Mouse (Mus musculus) T-helper 2 cell (primary cell): ENCODE data around the gene Pcyox1.
"Not testable (repeated sequence)": the region's sequence is repeated elsewhere in the genome, so short reads cannot be mapped to it uniquely, and the experiment has no call there.

Experiments used
- in situ Hi-C: fragments of 300-600 bp; cut with MboI, MseI; formaldehyde crosslinking; loops from one replicate; pipeline ENCODE4 v1.15.1; 2025; ENCODE audit warnings: high pct_unique_total_duplicates

The Pcyox1 gene

DNA sequence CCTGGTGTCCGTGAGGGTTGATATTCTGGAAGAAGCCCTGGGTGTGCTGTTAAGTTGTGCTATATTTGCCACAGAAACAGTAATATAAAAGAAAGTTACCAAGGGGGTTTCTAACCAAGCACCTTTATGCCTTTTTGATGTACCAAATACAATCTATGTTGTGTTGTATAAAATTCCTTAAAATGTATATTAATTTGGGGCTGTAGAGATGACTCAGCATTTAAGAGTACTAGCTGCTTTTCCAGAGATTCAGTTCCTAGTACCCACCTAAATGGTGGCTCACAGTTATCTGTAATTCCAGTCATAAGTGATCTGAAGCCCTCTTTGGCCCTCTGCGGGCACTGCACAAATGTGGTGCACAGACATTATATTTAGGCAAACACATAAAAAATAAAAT is 30.1 kb downstream of the Pcyox1 start:
- in situ Hi-C loops: loop anchor here (5.0 kb wide), 1 partner anchor 35 kb away; the partner anchor contains the start of gene Tia1

DNA sequence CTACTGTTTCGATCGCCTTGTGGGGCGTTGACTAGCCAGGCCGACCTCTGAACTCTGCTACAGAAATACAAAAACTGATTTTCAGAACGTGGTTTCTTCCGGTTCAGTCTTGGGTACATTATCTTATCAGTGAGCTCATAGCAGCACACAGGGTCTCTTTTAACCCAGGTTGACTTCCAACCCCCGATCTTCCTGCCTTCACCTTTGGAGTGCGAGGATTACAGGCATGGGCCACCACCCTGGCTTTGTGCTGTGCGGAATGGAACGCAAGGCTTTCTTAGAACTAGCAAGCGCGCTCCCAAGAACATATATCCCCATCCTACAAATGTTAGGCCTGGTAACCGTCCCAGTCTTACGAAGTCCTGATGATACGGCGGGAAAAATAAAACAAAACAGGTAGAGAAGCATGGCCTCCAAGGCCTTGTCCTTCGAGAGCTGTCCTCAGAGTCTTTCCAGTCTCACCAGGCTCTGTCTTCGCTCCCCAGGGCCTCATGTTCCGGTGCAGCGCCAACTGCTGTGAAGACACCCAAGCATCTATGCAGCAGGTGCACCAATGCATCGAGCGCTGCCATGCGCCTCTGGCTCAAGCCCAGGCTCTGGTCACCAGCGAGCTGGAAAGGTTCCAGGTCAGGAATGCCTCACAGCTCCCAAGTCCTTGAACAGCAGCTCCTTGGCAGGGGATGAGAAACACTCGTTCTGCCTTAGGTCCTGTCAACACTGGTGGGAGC is 30.7 kb downstream of the Pcyox1 start:
- in situ Hi-C loops: loop anchor here (5.0 kb wide), 1 partner anchor 36 kb away; the partner anchor contains the start of gene Tia1

DNA sequence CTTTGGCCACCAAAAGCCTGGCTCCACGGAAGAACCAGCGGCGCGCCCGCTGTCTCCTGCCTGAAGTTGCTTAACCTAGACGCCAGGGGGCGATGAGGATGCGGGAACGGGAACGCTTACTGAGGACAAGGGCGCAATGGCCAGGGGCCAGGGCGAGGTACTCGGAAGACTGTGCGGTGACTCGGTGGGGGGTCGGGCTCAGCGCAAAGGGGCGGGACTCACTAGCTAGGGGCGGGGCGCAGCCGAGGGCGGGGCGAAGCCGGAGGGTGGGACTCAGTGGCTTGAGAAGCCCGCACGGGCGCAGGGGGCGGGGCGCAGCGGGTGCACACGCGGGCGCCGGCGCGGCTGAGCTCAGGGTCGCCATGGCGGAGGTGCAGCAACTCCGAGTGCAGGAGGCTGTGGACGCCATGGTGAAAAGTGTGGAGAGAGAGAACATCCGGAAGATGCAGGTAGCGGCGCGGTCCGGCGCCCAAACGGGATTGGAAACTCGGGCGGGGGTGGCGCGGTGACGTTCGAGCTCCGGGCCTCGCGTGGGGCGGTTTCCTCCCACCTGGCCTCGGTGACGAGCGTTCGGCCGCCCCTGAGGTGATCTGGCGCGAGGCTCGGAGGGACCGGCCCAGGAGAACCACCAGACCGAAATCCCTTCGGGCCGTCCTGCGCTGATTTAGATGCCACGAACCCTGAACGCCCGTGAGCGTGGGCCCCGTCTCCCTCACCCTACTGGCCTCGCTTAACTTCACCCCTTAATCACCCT is 31.4 kb downstream of the Pcyox1 start, which contains the start of gene Fam136a:
Gene Fam136a (plus strand): TSS at position 276 of the 754 bp plus-strand sequence.
- in situ Hi-C loops: loop anchor here (5.0 kb wide), 1 partner anchor 37 kb away; the partner anchor contains the start of gene Tia1

DNA sequence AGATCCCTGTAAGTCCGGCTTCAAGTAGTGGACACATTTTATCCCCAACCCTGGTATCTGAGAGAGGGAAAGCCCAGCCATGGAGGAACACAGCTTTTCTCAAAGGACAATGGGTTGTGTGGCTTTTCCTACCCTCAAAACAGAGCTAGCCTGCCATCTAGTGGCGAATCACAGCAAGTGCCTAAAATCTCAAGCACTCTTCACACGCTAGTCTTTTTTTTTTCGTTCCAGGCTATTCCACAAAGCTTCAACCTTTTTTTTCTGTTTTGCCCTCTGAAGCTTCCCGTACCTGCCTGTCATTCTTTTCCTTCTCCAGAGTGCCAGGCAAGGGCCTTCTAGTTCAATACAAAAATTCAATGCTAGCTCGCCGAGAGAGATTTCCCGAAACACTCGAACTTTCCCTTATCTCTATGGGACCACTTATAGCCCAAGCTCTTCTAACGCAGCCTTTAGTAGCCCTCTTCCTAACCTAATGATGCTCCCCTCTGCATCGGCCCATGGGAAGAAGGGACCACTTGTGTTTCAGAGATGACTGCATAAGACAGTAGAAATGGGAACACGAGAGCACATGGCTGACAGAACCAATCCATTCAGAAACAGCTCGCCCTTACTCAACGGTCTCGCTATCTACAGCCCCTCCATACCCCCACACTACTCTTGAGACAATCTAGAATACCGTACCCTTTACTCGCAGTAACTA is 32.4 kb downstream of the Pcyox1 start:
- in situ Hi-C loops: loop anchor here (5.0 kb wide), 3 partner anchors 38 to 237 kb away; partner anchors contain the start of gene Tia1

DNA sequence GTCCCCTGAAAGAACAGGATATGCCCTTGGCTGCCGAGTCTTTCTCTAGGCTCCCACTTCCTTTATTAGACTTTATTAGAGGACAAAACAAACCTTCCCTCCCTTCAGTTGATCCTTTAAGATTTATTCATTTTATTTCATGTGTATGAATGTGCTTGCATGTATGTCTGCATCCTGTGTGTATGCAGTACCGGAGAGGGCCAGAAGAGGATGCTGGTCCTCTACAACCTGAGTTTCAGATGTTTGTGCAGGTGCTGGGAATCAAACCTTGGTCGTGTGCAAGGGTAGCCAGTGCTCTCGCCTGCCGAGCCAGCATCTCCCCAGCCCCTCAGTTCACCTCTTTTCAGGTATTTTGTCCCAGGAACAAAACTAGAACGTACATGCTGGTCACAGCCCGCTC is 35.6 kb downstream of the Pcyox1 start:
- in situ Hi-C loops: loop anchor here (5.0 kb wide), 2 partner anchors 39 to 234 kb away; no protein-coding TSS in a partner anchor

DNA sequence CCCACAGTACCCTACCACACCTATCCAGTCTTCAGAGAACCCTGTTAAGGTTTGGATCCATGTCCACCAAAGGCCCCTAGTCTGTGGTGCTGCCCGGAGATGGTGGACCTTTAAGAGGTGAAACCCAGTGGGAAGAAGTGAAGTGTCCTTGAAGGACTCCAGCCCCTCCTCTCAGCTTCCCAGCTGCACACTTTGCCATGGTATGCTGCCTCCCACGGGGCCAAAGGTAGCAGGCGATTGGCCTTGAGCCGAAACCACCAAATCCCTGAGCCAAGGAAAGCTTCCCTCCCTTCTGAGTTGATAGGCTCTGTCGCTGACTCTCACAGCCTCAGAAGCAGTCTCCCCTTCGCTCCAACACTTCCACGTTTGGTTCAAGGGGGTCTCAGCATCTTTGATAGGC is 36.3 kb downstream of the Pcyox1 start:
- in situ Hi-C loops: loop anchor here (5.0 kb wide), 2 partner anchors 38 to 233 kb away; no protein-coding TSS in a partner anchor

DNA sequence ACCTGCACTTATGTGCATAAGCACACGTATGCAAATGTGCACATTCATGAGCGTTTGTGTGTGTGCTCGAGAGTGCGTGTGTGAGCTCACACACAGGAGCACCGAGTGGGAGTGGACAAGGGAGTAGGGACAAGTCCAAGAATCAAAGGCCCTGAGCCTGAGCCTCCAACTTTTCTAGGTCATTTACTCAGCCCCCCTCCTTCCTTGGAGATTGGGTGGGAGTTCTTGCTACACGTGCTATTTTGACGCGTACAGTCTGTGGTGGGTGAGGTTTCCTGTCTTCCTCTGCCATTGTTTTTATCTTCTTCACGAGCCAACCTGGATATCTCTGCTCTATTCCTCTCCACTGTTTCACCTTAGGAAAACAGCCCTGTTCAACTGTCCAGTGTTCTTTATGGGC is 40.0 kb downstream of the Pcyox1 start:
- in situ Hi-C loops: no loop called here

DNA sequence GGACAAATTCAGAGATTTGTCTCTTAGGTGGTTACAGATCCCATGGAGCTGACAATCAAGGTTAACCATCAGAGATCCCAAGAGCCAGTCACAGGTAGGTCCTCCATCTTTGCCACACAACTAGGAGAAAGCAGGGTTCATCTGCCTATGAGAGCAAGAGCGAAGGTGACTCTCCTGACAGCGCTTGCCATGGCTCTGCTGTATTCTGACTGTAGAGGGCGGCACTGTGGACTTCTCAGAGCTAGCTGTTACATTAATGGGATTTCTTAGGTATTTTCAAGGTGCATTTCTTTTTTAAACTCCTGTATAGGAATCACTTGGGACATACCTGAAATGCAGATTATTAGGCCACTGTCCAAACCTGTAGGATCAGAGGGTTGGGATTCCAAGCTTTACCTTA is 42.0 kb downstream of the Pcyox1 start:
- in situ Hi-C loops: no loop called here

DNA sequence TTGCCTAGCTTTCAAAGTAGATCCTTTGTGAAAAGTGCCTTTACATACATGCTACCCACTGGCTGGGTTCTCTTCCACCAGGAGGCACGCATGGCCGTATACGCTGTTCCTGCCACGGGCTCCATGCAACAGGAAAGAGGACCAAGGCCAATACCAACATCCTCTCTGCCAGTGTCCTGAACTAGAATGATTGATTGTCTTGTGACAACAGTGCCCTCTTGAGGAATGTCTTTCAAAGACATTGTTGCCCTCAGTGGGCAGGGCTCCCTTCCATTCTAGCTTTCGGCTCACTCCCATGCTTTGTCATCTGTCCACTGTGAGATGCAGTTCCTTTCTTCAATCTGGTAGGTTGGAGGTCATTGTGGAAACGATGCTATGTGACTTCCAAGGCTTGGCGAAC is 47.7 kb downstream of the Pcyox1 start:
- in situ Hi-C loops: loop anchor here (10.0 kb wide), 2 partner anchors 204 to 324 kb away; partner anchors contain the start of gene Add2

DNA sequence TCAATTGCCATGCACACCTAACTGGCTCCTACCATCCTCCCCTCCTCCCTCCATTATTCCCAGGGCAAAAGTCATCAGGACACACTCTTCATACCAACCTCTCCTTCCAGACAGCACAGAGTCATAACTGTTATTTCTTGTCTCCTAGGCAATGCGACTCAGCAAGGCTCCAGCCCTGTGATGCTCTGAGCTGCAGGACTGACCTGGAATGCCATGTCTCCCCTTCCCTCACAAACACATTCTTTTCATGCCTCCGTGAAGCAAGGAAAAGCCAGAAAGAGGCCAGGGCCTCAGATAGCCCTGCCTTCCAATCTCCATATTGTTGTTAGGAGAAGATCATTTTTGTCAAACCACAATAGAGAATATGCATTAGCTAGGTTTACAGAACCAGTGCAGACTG is 50.9 kb downstream of the Pcyox1 start:
- in situ Hi-C loops: loop anchor here (10.0 kb wide), 2 partner anchors 201 to 321 kb away; partner anchors contain the start of gene Add2

DNA sequence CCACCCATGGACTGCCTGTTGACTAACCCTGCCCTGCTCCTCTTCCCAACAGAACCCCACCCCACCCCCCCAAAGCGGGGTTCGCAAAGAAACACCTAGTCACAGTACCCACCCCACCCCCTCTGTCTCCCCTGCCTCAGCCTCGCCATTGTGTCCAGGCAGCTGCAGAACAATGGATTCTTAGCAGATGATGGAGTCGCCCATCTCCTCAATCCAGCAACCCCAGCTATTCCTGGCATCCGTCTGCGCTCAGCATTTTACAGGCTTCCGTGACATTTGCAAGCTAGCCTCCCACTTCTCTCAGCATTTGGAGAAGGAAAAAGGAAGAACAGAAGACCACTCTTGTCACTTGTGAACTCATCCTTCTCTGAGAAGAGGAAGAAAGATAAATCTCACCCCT is 53.3 kb downstream of the Pcyox1 start:
- in situ Hi-C loops: loop anchor here (5.0 to 10.0 kb wide), 3 partner anchors 66 to 319 kb away; partner anchors contain the start of gene Add2

DNA sequence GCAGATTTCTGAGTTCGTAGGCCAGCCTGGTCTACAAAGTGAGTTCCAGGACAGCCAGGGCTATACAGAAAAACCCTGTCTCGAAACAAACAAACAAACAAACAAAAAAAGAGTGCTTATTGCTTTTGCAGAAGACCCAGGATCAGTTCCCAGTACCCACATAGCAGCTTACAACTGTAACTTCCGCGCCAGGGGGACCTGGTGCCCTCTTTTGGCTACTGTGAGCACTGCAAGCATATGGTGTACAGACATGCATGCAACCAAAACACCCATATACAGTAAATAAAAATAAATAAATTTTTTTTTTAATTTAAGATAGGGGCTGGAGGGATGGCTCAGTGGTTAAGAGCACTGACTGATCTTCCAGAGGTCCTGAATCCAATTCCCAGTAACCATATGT is 60.6 kb downstream of the Pcyox1 start:
- in situ Hi-C loops: not testable (repeated sequence)
